In genomic region chr9:118715971-118716628, GRCm38 (mm10) we compare ENCODE assay signal across 10 mouse cellular contexts.
DNase-seq lines count a peak whose midpoint lies in the region; ATAC-seq and TF ChIP-seq lines count a peak whose summit lies in the region.
"Had no signal": no experiment of that assay in that cellular context is flagged by ENCODE, and none has a peak within 500 bp of the region (broad histone marks: within the 10 kb centered on the region; RNA-seq: fewer than 3 reads in every experiment).

No protein-coding gene starts in this region.

- no peak for TF ChIP-seq POLR2A in spleen, adult 2 months (IDR thresholded peaks at IDR 0.05; ENCODE audit: low read depth, low read length)

- 60% methylated on average over 9 of the region's 9 CpGs for WGBS in heart, postnatal 0 days
- WGBS in spleen, adult 2 months = 15% methylated on average over 9 of the region's 9 CpGs
- WGBS in hindbrain, embryonic 13.5 days = 88% methylated on average over 9 of the region's 9 CpGs

- no peak for TF ChIP-seq EP300 in heart, postnatal 0 days (IDR thresholded peaks at IDR 0.05; ENCODE audit: low read depth)

- H3K27ac ChIP-seq in heart, postnatal 0 days (ENCODE audit: low read depth) = peak overlapping the region; percentile 3; the same call in 1 of the 2 replicates
- peak overlapping the region; percentile 47 for H3K27ac ChIP-seq in spleen, adult 2 months (ENCODE audit: insufficient read depth, low read length)
- no peak overlapping the region for H3K27ac ChIP-seq in hindbrain, embryonic 13.5 days
- H3K27ac ChIP-seq: neural tube, embryonic 13.5 days had no signal

- no peak overlapping the region for H3K4me2 ChIP-seq in heart, postnatal 0 days (ENCODE audit: low read depth, low read length)
- no peak overlapping the region for H3K4me2 ChIP-seq in hindbrain, embryonic 13.5 days
- H3K4me2 ChIP-seq: heart, embryonic 11.5 days; neural tube, embryonic 13.5 days had no signal

- H3K36me3 ChIP-seq in heart, postnatal 0 days (replicated peaks; ENCODE audit: control insufficient read depth, insufficient read depth, low read length) = peaks cover 11% of the 10 kb centered on the region; the same call in 1 of the 2 replicates
- no peaks in the 10 kb centered on the region for H3K36me3 ChIP-seq in spleen, adult 2 months (ENCODE audit: control insufficient read depth, insufficient read depth, low read length)
- H3K36me3 ChIP-seq in hindbrain, embryonic 13.5 days = no peaks in the 10 kb centered on the region
- H3K36me3 ChIP-seq: neural tube, embryonic 13.5 days had no signal

- no peak for TF ChIP-seq CTCF in heart, postnatal 0 days (IDR thresholded peaks at IDR 0.05; ENCODE audit: low read depth)
- peak; percentile 56; the same call in 1 of the 2 replicates for TF ChIP-seq CTCF in spleen, adult 2 months (IDR thresholded peaks at IDR 0.05; ENCODE audit: extremely low read depth, insufficient read depth, insufficient read length, insufficient replicate concordance)

- no peak for DNase-seq in heart, postnatal 0 days (ENCODE audit: low spot score)
- no peak for DNase-seq in heart, postnatal 4 days
- DNase-seq in spleen, adult 2 months (ENCODE audit: low read depth in 1 of 2, low spot score in 2 of 2) = peak; percentile 24 to 29
- no peak for DNase-seq in spleen, adult 12 weeks (ENCODE audit: low spot score)
- DNase-seq in frontal cortex, postnatal 14 days (ENCODE audit: low spot score in 2 of 2) = no peak
- no peak for DNase-seq in ovary, adult 18-20 months (ENCODE audit: low spot score)

- no peak for ATAC-seq in heart, postnatal 0 days (ENCODE audit: insufficient read depth, low read depth)
- ATAC-seq in megakaryocyte progenitor cell, adult 5-6 weeks (replicated peaks; ENCODE audit: poor library complexity) = peak; percentile 94
- ATAC-seq in hindbrain, embryonic 13.5 days (ENCODE audit: low FRiP score) = no peak

- H3K9ac ChIP-seq in heart, postnatal 0 days (replicated peaks; ENCODE audit: low read depth, low read length) = no peak overlapping the region
- H3K9ac ChIP-seq in hindbrain, embryonic 13.5 days = no peak overlapping the region
- H3K9ac ChIP-seq: neural tube, embryonic 13.5 days had no signal

- no peak overlapping the region for H3K4me3 ChIP-seq in heart, postnatal 0 days (ENCODE audit: low read depth, low read length)
- H3K4me3 ChIP-seq in spleen, adult 2 months (ENCODE audit: extremely low read depth, insufficient read depth, insufficient read length) = no peak overlapping the region
- H3K4me3 ChIP-seq in hindbrain, embryonic 13.5 days = no peak overlapping the region
- H3K4me3 ChIP-seq: neural tube, embryonic 13.5 days had no signal

- no peaks in the 10 kb centered on the region for H3K9me3 ChIP-seq in heart, postnatal 0 days (replicated peaks; ENCODE audit: control insufficient read depth, low read length)
- no peaks in the 10 kb centered on the region for H3K9me3 ChIP-seq in hindbrain, embryonic 13.5 days
- H3K9me3 ChIP-seq: neural tube, embryonic 13.5 days had no signal

- no peaks in the 10 kb centered on the region for H3K27me3 ChIP-seq in heart, postnatal 0 days (ENCODE audit: control insufficient read depth, insufficient read depth, low read length)
- H3K27me3 ChIP-seq in spleen, adult 2 months (ENCODE audit: control insufficient read depth, insufficient read depth, low read length) = no peaks in the 10 kb centered on the region
- no peaks in the 10 kb centered on the region for H3K27me3 ChIP-seq in hindbrain, embryonic 13.5 days
- H3K27me3 ChIP-seq: neural tube, embryonic 13.5 days had no signal

- 0 out of 2 replicates have a peak, but pooled peaks cover 15% of the 10 kb centered on the region for H3K4me1 ChIP-seq in heart, postnatal 0 days (ENCODE audit: control insufficient read depth, insufficient read depth)
- H3K4me1 ChIP-seq in spleen, adult 2 months (ENCODE audit: control insufficient read depth, insufficient read depth, insufficient read length) = peaks cover 9% of the 10 kb centered on the region; the same call in 1 of the 2 replicates
- no peaks in the 10 kb centered on the region for H3K4me1 ChIP-seq in hindbrain, embryonic 13.5 days (replicated peaks)
- H3K4me1 ChIP-seq: neural tube, embryonic 13.5 days had no signal

Comparison
In these comparisons a context has a peak if more than half of its experiments do, and no peak if none do; other contexts are left out.
1. DNase-seq: peak in spleen, adult 2 months (2 of 2); none in heart, postnatal 0 days (single experiment), heart, postnatal 4 days (single experiment), spleen, adult 12 weeks (single experiment), frontal cortex, postnatal 14 days (0 of 2) and ovary, adult 18-20 months (single experiment).